Mouse (Mus musculus) heart, adult 8-10 months (tissue): ENCODE measurements around the gene Ankmy2. TPM values are rescaled to one million over a fixed set of nuclear protein-coding genes. Genes with fewer than 3 reads are reported as not detected.
A peak's percentile ranks its signal among the peaks of the same experiment; 100 is the strongest.
"Not testable (repeated sequence)": the region's sequence is repeated elsewhere in the genome, so short reads cannot be mapped to it uniquely, and the experiment has no call there.

ENCODE experiments used
- DNase-seq: peaks from one replicate; pipeline ENCODE4 v3.0.0; 2022; ENCODE audit warnings: low spot score
- total RNA-seq, 4 experiments: library from RNA; stranded (reverse); gene quantifications; 2 replicates each; pipeline ENCODE4 v1.2.4; 2022

Gene Ankmy2
- total RNA-seq, 4 experiments from 2014 or later: 11.7 to 17.0 (median 14.3) TPM

- peak; percentile 76 for DNase-seq
Observed at GRCm38 (mm10) chr12:36157638-36158308, 859 bp downstream of the Ankmy2 start, which contains the start of gene Bzw2. Bzw2 (minus strand) TSS chr12:36158080.

DNA sequence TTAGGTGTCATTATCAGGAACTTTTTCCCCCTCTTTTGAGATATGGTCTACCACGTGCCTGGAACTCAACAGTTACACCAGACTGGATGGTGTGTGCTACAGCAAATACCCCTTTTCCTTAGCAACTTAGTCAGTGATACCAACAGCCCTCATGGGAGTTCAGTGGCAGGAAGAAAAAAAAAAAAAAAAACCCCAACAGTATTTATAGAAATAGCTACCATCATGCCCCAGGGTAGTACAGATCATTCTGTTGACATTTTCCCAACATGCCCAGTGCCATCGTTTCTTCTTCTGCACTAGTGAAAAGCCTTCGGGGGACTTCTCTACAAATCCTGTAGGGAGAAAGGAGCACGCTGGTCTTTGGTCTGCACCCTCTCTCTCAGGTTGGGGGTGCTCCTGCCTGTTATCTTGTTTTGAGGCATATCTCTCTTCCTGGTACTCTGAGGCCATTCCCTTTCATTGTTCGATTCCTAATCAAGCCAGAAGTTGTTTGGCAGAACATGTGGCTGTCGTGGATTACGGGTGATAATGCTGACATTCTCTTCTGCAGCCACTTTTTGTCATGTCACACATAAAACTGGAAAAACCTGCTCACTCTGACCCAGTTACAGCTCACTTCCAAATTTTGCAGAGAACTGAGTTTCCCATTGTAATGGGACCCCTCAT, 7.3 kb downstream of the Ankmy2 start:
- no peak for DNase-seq

GRCm38 (mm10) chr12:36165299-36165698, 8.4 kb downstream of the Ankmy2 start:
- DNase-seq: no peak

- no peak for DNase-seq
Observed at GRCm38 (mm10) chr12:36177227-36177626, 20.3 kb downstream of the Ankmy2 start.

GRCm38 (mm10) chr12:36182570-36182969, 25.7 kb downstream of the Ankmy2 start:
- DNase-seq: peak; percentile 72

DNA sequence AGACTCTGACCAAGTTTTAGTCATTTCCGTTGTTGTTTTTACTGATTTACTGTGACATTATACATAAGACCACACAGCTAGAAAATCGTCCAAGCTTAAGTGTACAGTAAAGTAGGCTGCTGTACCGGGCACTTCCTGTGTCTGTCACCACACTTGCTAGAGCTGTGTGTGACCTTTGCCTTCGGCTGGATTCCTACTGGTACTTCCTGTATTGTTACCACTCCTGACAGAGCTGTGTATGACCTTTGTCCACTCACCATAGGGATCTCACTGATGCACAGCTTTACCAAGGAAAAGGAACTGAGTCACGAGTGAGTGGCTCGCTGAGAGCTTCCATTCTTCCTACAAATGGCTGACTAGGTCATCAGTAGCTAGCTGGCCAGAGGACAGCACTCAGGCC, 30.2 kb downstream of the Ankmy2 start:
- no peak for DNase-seq

GRCm38 (mm10) chr12:36189610-36190009, 32.7 kb downstream of the Ankmy2 start:
- no peak for DNase-seq

DNA sequence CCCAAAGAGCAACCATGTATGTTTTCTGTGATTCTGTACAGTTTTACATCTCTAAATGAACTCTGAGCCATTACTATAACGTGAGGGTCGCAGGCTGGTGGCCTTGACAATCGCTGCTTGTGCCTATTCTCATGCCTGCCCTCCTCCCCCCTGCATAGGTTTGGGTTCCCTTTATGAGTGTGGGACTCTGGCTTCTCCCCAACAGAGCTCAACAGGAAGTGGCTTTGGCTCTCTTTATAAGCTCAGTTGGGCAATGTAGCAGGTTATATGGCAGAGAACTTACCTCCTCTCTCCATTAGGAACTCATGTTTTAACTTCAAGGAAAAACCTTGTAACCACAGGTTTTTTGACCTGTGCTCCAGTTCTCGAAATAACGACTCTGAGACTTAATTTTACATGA, 33.4 kb downstream of the Ankmy2 start:
- no peak for DNase-seq

GRCm38 (mm10) chr12:36194976-36195375, 38.1 kb downstream of the Ankmy2 start:
- DNase-seq: no peak

DNA sequence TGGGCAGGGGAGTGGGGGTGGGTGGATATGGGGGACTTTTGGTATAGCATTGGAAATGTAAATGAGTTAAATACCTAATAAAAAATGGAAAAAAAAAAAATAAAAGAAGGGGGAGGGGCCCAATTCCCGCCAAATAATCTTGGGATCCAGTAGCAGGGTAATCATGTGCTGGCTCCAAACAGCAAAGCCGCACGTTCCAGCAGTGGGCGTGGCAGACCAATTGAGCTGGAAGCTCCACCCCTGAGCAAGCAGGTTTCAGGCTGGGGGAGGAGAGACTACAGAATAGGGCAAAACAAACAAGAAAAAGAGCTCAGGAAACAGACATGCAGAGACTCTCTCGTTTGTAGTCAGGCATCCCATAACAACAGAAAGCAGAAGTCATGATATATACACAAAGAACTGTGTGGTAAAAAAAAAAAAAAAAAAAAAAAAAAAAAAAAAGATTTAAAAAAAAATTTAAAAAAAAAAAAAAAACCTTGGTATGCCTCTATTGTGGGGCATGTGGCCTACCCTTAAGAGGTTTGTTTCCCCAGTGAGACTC, 48.7 kb downstream of the Ankmy2 start:
- DNase-seq: not testable (repeated sequence)

- DNase-seq: peak; percentile 53
Observed at GRCm38 (mm10) chr12:36207072-36207799, 50.3 kb downstream of the Ankmy2 start.

- DNase-seq: no peak
Observed at GRCm38 (mm10) chr12:36207800-36208148, 50.9 kb downstream of the Ankmy2 start.

GRCm38 (mm10) chr12:36208456-36208855, 51.5 kb downstream of the Ankmy2 start:
- no peak for DNase-seq

- DNase-seq: no peak
Observed at GRCm38 (mm10) chr12:36210096-36210495, 53.2 kb downstream of the Ankmy2 start.

GRCm38 (mm10) chr12:36214389-36215148, 57.7 kb downstream of the Ankmy2 start:
- no peak for DNase-seq

- peak; percentile 24 for DNase-seq
Observed at GRCm38 (mm10) chr12:36215149-36215480, 58.2 kb downstream of the Ankmy2 start.

GRCm38 (mm10) chr12:36216230-36216629, 59.3 kb downstream of the Ankmy2 start:
- DNase-seq: no peak

DNA sequence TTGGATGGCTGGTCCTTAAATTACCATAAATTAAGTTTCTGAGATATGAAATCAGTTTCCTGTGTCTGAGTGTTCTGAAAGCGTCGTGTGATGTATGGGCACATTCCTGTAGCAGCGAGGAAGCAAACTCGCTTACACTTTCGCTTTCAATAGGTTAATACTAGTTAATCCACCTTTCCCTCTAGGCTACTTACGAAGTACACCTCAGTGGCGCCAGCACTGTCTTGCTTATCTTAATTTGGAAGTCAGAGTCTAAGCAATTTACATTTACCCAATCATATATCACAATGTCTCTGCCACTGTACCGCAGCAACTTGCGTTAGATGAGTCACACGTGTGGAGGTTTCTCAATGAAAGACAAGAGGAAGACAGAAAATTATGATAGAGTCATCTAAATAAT, 60.0 kb downstream of the Ankmy2 start:
- no peak for DNase-seq

DNA sequence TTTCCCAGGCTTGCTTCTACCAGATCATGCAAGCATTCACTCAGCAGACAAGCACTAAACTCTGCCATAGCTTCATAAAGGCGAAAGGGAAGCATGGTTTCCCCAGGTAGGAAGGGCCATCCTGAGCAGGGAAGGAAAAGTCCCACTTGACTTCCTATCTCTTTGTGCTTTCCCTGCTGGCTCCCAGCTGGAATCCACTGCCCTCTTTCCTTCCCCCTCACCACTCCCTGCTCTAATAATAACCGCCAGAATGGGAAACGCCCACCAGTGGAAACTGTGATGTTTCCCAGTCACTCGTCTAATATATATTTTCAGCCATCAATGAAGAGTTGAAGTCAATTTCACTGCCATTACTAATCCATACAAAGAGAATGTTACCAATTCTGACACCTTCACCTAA, 67.5 kb downstream of the Ankmy2 start:
- DNase-seq: peak; percentile 38

- DNase-seq: no peak
Observed at GRCm38 (mm10) chr12:36231386-36231785, 74.5 kb downstream of the Ankmy2 start.

GRCm38 (mm10) chr12:36241171-36241570, 84.3 kb downstream of the Ankmy2 start:
- no peak for DNase-seq
